In genomic region chr1:165801709-165802310, GRCm38 (mm10) we compare ENCODE assay signal across 30 mouse cellular contexts. TPM values are rescaled to one million over a fixed set of nuclear protein-coding genes. Genes with fewer than 3 reads are reported as not detected.
DNase-seq lines count a peak whose midpoint lies in the region; ATAC-seq and TF ChIP-seq lines count a peak whose summit lies in the region.
"Had no signal": no experiment of that assay in that cellular context is flagged by ENCODE, and none has a peak within 500 bp of the region (broad histone marks: within the 10 kb centered on the region; RNA-seq: fewer than 3 reads in every experiment).

No protein-coding gene starts in this region.

- no peak overlapping the region for H3K4me3 ChIP-seq in midbrain, embryonic 10.5 days
- no peak overlapping the region for H3K4me3 ChIP-seq in midbrain, postnatal 0 days (ENCODE audit: low read depth, low read length)
- no peak overlapping the region for H3K4me3 ChIP-seq in kidney, embryonic 15.5 days (replicated peaks)
- H3K4me3 ChIP-seq: embryonic facial prominence, embryonic 10.5 days; embryonic facial prominence, embryonic 15.5 days; forebrain, embryonic 12.5 days; heart, embryonic 12.5 days; stomach, embryonic 15.5 days had no signal

- H3K27me3 ChIP-seq in midbrain, embryonic 10.5 days (ENCODE audit: low read depth, poor library complexity, severe bottlenecking): no peaks in the 10 kb centered on the region
- H3K27me3 ChIP-seq in midbrain, postnatal 0 days (ENCODE audit: insufficient read depth, low read length): no peaks in the 10 kb centered on the region
- no peaks in the 10 kb centered on the region for H3K27me3 ChIP-seq in kidney, embryonic 15.5 days
- H3K27me3 ChIP-seq: embryonic facial prominence, embryonic 15.5 days; heart, embryonic 12.5 days; stomach, embryonic 15.5 days had no signal

- DNase-seq in midbrain, embryonic 10.5 days (ENCODE audit: low spot score): no peak
- DNase-seq in midbrain, postnatal 0 days (ENCODE audit: low spot score): no peak
- DNase-seq in induced T-regulatory cell, adult 2 months (ENCODE audit: low read depth): peak; percentile 83
- DNase-seq in thymus, postnatal 10 days (ENCODE audit: low spot score in 2 of 2): peak; percentile 74 to 84
- DNase-seq in adrenal gland, postnatal 10 days: no peak
- no peak for DNase-seq in kidney, adult 9 months
- DNase-seq: B cell, adult 2 months; cerebellum, adult 11 months; cerebellum, adult 9-11 months; forebrain, postnatal 0 days; heart, postnatal 10 days; kidney, adult 18-20 months; layer of hippocampus, postnatal 36 days; liver; lung, adult 2 months; lung, postnatal 10 days; midbrain, embryonic 14.5 days; right cerebral cortex, postnatal 25 days had no signal

- peaks cover 26% of the 10 kb centered on the region for H3K4me1 ChIP-seq in midbrain, embryonic 10.5 days
- H3K4me1 ChIP-seq in midbrain, postnatal 0 days (ENCODE audit: insufficient read depth, low read length): no peaks in the 10 kb centered on the region
- H3K4me1 ChIP-seq in kidney, embryonic 15.5 days: peaks cover 10% of the 10 kb centered on the region; the same call in 1 of the 2 replicates
- H3K4me1 ChIP-seq: embryonic facial prominence, embryonic 15.5 days; heart, embryonic 12.5 days; stomach, embryonic 15.5 days had no signal

- peaks cover 6% of the 10 kb centered on the region for H3K36me3 ChIP-seq in midbrain, embryonic 10.5 days
- no peaks in the 10 kb centered on the region for H3K36me3 ChIP-seq in midbrain, postnatal 0 days (ENCODE audit: insufficient read depth, low read length)
- H3K36me3 ChIP-seq in kidney, embryonic 15.5 days: no peaks in the 10 kb centered on the region
- H3K36me3 ChIP-seq: embryonic facial prominence, embryonic 10.5 days; embryonic facial prominence, embryonic 15.5 days; forebrain, embryonic 12.5 days; heart, embryonic 12.5 days; stomach, embryonic 15.5 days had no signal

- ATAC-seq in midbrain, postnatal 0 days (ENCODE audit: low FRiP score): no peak
- ATAC-seq in kidney, embryonic 15.5 days (replicated peaks; ENCODE audit: low FRiP score): no peak
- ATAC-seq: forebrain, postnatal 0 days; Patski had no signal

- H3K9me3 ChIP-seq in midbrain, embryonic 10.5 days (replicated peaks): peaks cover 7% of the 10 kb centered on the region
- H3K9me3 ChIP-seq in midbrain, postnatal 0 days (ENCODE audit: low read length): 0 out of 2 replicates have a peak, but pooled peaks cover 6% of the 10 kb centered on the region
- H3K9me3 ChIP-seq in kidney, embryonic 15.5 days (replicated peaks): no peaks in the 10 kb centered on the region
- H3K9me3 ChIP-seq: embryonic facial prominence, embryonic 10.5 days; embryonic facial prominence, embryonic 15.5 days; forebrain, embryonic 12.5 days; heart, embryonic 12.5 days; stomach, embryonic 15.5 days had no signal

- H3K27ac ChIP-seq in midbrain, embryonic 10.5 days (replicated peaks): peak overlapping the region; percentile 34; the same call in 1 of the 2 replicates
- H3K27ac ChIP-seq in midbrain, postnatal 0 days (ENCODE audit: low read depth, low read length): no peak overlapping the region
- H3K27ac ChIP-seq in kidney, embryonic 15.5 days: no peak overlapping the region
- H3K27ac ChIP-seq: embryonic facial prominence, embryonic 10.5 days; embryonic facial prominence, embryonic 15.5 days; forebrain, embryonic 12.5 days; hindbrain, embryonic 14.5 days; kidney, postnatal 0 days; liver, embryonic 14.5 days; macrophage; stomach, embryonic 15.5 days had no signal

- no peak overlapping the region for H3K9ac ChIP-seq in midbrain, postnatal 0 days (replicated peaks; ENCODE audit: low read length, poor library complexity, severe bottlenecking)
- no peak overlapping the region for H3K9ac ChIP-seq in kidney, embryonic 15.5 days
- H3K9ac ChIP-seq: embryonic facial prominence, embryonic 15.5 days; forebrain, embryonic 12.5 days; forebrain, postnatal 0 days; heart, embryonic 12.5 days; hindbrain, embryonic 14.5 days; liver, embryonic 14.5 days; stomach, embryonic 15.5 days had no signal

- TF ChIP-seq CTCF in midbrain, postnatal 0 days (IDR thresholded peaks at IDR 0.05): no peak

- WGBS in midbrain, embryonic 10.5 days: 81% methylated on average over 11 of the region's 11 CpGs
- 72% methylated on average over 11 of the region's 11 CpGs for WGBS in midbrain, postnatal 0 days
- 81% methylated on average over 11 of the region's 11 CpGs for WGBS in kidney, embryonic 15.5 days

- H3K4me2 ChIP-seq in midbrain, postnatal 0 days (ENCODE audit: low read depth, low read length, poor library complexity, severe bottlenecking): no peak overlapping the region
- no peak overlapping the region for H3K4me2 ChIP-seq in kidney, embryonic 15.5 days
- H3K4me2 ChIP-seq: embryonic facial prominence, embryonic 15.5 days; forebrain, embryonic 12.5 days; heart, embryonic 12.5 days; hindbrain, embryonic 14.5 days; stomach, embryonic 15.5 days had no signal

RNA-seq across cellular contexts. Expression of gene Cd247, which starts 13.3 kb away (rescaled TPM):
- 1.6 and 2.7 TPM in 2 replicates for polyA plus RNA-seq in midbrain, embryonic 10.5 days (2016; fragmentation: Nextera tagmentation; extraction: Ambion mirVana)
- total RNA-seq in midbrain, postnatal 0 days (2014; rRNA removed): 0.66 TPM in 1 of 2 replicates, not detected in the other
- 0.59 and 0.83 TPM in 2 replicates for polyA plus RNA-seq in midbrain, postnatal 0 days (2015; fragmentation: Nextera tagmentation; extraction: Ambion mirVana)
- polyA plus RNA-seq in kidney, embryonic 15.5 days (2015; fragmentation: Nextera tagmentation; extraction: Ambion mirVana): 0.66 and 0.69 TPM in 2 replicates
- 1 to 10 TPM; 3.2 to 4.5 TPM for total RNA-seq in adrenal gland, postnatal 10 days (2021)
- total RNA-seq: layer of hippocampus, postnatal 36 days; left cerebral cortex, postnatal 10 days had no signal

RNA-seq across cellular contexts. Expression of gene Creg1, which starts 38.3 kb away (rescaled TPM):
- 31.7 and 36.1 TPM in 2 replicates for polyA plus RNA-seq in midbrain, embryonic 10.5 days (2016; fragmentation: Nextera tagmentation; extraction: Ambion mirVana)
- total RNA-seq in midbrain, postnatal 0 days (2014; rRNA removed): 21.3 and 22.7 TPM in 2 replicates
- 47.0 and 49.1 TPM in 2 replicates for polyA plus RNA-seq in midbrain, postnatal 0 days (2015; fragmentation: Nextera tagmentation; extraction: Ambion mirVana)
- 54.4 and 58.4 TPM in 2 replicates for polyA plus RNA-seq in kidney, embryonic 15.5 days (2015; fragmentation: Nextera tagmentation; extraction: Ambion mirVana)
- 10 to 100 TPM; 51.2 TPM for total RNA-seq in adrenal gland, postnatal 10 days (2021)

Comparison
In these comparisons a context has a peak if more than half of its experiments do, and no peak if none do; other contexts are left out.
1. DNase-seq: peak in induced T-regulatory cell, adult 2 months (single experiment) and thymus, postnatal 10 days (2 of 2); none in midbrain, embryonic 10.5 days (single experiment), midbrain, postnatal 0 days (single experiment), adrenal gland, postnatal 10 days (single experiment) and kidney, adult 9 months (single experiment).